Mouse (Mus musculus) spleen, adult 2 months (tissue): Measurements from ENCODE around the gene Olfr777.

Experiments
- CTCF ChIP-seq: fragments of 200-500 bp; IDR thresholded peaks from 2 replicates; pipeline ENCODE4 v1.5.1; 2011; ENCODE audit warnings: mild to moderate bottlenecking, inconsistent platforms; ENCODE audit not compliant: insufficient read depth, insufficient read length, insufficient replicate concordance; ENCODE audit errors: extremely low read depth
- POLR2A ChIP-seq: fragments of 200-500 bp; IDR thresholded peaks from 2 replicates; pipeline ENCODE4 v1.6.1; 2011; ENCODE audit warnings: low read depth, low read length, inconsistent platforms

GRCm38 (mm10) chr10:129271081-129271535, at the start of gene Olfr777:
- no peak for TF ChIP-seq POLR2A
- TF ChIP-seq CTCF, result no peak
